Mouse (Mus musculus): Measurements from ENCODE around the gene Gm45234. TPM values are rescaled to one million over a fixed set of nuclear protein-coding genes. Genes with fewer than 3 reads are reported as not detected.

Gene Gm45234
- total RNA-seq, 1 experiment, result 0.13 TPM

- no peak overlapping the region for H3K27ac ChIP-seq (ENCODE audit: insufficient read depth, low read depth, low read length, poor library complexity, severe bottlenecking)
- no peak for TF ChIP-seq HCFC1 (IDR thresholded peaks at IDR 0.05; ENCODE audit: borderline replicate concordance, insufficient read depth, low read length)
- no peak for TF ChIP-seq ZC3H11A (IDR thresholded peaks at IDR 0.05; ENCODE audit: borderline replicate concordance, low read depth, low read length)
- no peak for TF ChIP-seq CHD2 (IDR thresholded peaks at IDR 0.05; ENCODE audit: low read depth, low read length)
- no peak for TF ChIP-seq MAFK (IDR thresholded peaks at IDR 0.05; ENCODE audit: insufficient read depth, low read depth, low read length)
- TF ChIP-seq ZNF384 (IDR thresholded peaks at IDR 0.05; ENCODE audit: low read depth, low read length), result no peak
- H3K4me1 ChIP-seq (ENCODE audit: control insufficient read depth in 2 of 2, insufficient read depth in 2 of 2, low read length in 2 of 2, poor library complexity in 1 of 2), result peaks cover 0 to 19% of the 10 kb centered on the region in 2 experiments; a peak in 2 of 4 replicates
- H3K9me3 ChIP-seq (ENCODE audit: control insufficient read depth, insufficient read depth, low read depth, low read length), result no peaks in the 10 kb centered on the region
- no peak overlapping the region for H3K4me3 ChIP-seq (ENCODE audit: insufficient read depth in 1 of 2, low read depth in 1 of 2, low read length in 2 of 2, poor library complexity in 1 of 2, severe bottlenecking in 1 of 2)
- no peaks in the 10 kb centered on the region; the same call in 1 of the 2 replicates for H3K36me3 ChIP-seq (ENCODE audit: control insufficient read depth, insufficient read depth, low read length, poor library complexity, severe bottlenecking)
- in situ Hi-C loops (cut with MboI; ENCODE audit: low sequenced_read_pairs in 2 of 2, unreplicated experiment in 2 of 2), result no loop called here
- DNase-seq (ENCODE audit: low read depth, low spot score), result no peak
- no peak overlapping the region for H3K9ac ChIP-seq (ENCODE audit: insufficient read depth, low read depth, low read length, poor library complexity, severe bottlenecking)
Observed at GRCm38 (mm10) chr6:124729850-124730705, 25.7 kb downstream of the Gm45234 start.

DNA sequence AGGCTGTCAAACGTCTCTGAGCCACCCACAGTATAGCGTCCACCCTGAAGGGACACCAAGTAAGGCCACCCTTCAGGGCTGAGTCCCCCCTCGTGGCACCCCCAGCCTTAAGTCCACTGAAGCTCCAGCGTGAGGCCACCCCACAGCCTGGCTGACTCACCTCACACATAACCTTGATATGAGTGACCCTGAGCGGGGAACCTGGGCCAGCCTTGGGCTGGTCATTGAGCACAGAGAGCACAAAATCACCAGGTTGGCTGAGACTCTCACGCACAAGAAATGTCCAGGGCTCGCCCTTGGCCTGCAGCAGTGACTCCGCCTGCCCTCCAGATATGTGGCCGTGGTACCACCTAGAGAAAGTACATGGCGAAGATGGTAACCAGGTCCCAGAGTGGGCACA, 27.2 kb downstream of the Gm45234 start:
- no peak for DNase-seq (ENCODE audit: low read depth, low spot score)
- Histone ChIP-seq H3K27ac (ENCODE audit: insufficient read depth, low read depth, low read length, poor library complexity, severe bottlenecking) (no peak overlapping the region), H3K9me3 (ENCODE audit: control insufficient read depth, insufficient read depth, low read depth, low read length) (no peaks in the 10 kb centered on the region), H3K4me3 (ENCODE audit: insufficient read depth in 1 of 2, low read depth in 1 of 2, low read length in 2 of 2, poor library complexity in 1 of 2, severe bottlenecking in 1 of 2) (no peak overlapping the region), H3K4me1 (ENCODE audit: control insufficient read depth in 2 of 2, insufficient read depth in 2 of 2, low read length in 2 of 2, poor library complexity in 1 of 2) (peaks cover 0 to 16% of the 10 kb centered on the region in 2 experiments; a peak in 2 of 4 replicates), H3K36me3 (ENCODE audit: control insufficient read depth, insufficient read depth, low read length, poor library complexity, severe bottlenecking) (no peaks in the 10 kb centered on the region; the same call in 1 of the 2 replicates), H3K9ac (ENCODE audit: insufficient read depth, low read depth, low read length, poor library complexity, severe bottlenecking) (no peak overlapping the region)
- in situ Hi-C loops (cut with MboI; ENCODE audit: low sequenced_read_pairs in 2 of 2, unreplicated experiment in 2 of 2), result no loop called here
- TF ChIP-seq ZC3H11A (IDR thresholded peaks at IDR 0.05; ENCODE audit: borderline replicate concordance, low read depth, low read length) (no peak), ZNF384 (IDR thresholded peaks at IDR 0.05; ENCODE audit: low read depth, low read length) (no peak), MAFK (IDR thresholded peaks at IDR 0.05; ENCODE audit: insufficient read depth, low read depth, low read length) (no peak), CHD2 (IDR thresholded peaks at IDR 0.05; ENCODE audit: low read depth, low read length) (no peak), HCFC1 (IDR thresholded peaks at IDR 0.05; ENCODE audit: borderline replicate concordance, insufficient read depth, low read length) (no peak)

DNA sequence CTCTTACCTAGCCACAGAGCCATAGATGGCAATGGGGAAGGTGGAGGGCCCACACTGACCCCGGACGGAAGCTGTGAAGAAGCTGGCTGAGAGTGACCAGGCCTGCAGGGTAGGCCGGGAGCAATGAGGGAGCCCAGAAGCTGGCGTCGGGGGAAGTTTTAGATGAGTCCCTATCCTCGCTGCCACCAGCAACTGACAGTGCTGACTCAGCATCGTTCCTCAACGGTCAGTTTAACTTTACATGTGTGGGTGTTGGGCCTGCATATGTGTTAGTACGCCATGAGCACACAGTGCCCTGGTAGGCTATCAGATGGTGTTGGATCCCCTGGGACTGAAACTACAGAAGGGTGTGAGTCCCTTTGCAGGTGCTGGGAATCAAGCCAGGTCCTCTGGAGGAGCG, 31.3 kb downstream of the Gm45234 start:
- Histone ChIP-seq H3K4me1 (ENCODE audit: control insufficient read depth in 2 of 2, insufficient read depth in 2 of 2, low read length in 2 of 2, poor library complexity in 1 of 2) (peaks cover 0 to 2% of the 10 kb centered on the region in 2 experiments; a peak in 1 of 4 replicates), H3K4me3 (ENCODE audit: insufficient read depth in 1 of 2, low read depth in 1 of 2, low read length in 2 of 2, poor library complexity in 1 of 2, severe bottlenecking in 1 of 2) (no peak overlapping the region), H3K9me3 (ENCODE audit: control insufficient read depth, insufficient read depth, low read depth, low read length) (no peaks in the 10 kb centered on the region), H3K36me3 (ENCODE audit: control insufficient read depth, insufficient read depth, low read length, poor library complexity, severe bottlenecking) (no peaks in the 10 kb centered on the region; the same call in 1 of the 2 replicates), H3K9ac (ENCODE audit: insufficient read depth, low read depth, low read length, poor library complexity, severe bottlenecking) (no peak overlapping the region), H3K27ac (ENCODE audit: insufficient read depth, low read depth, low read length, poor library complexity, severe bottlenecking) (no peak overlapping the region)
- in situ Hi-C loops (cut with MboI; ENCODE audit: low sequenced_read_pairs in 2 of 2, unreplicated experiment in 2 of 2), result no loop called here
- DNase-seq (ENCODE audit: low read depth, low spot score), result no peak
- TF ChIP-seq CHD2 (IDR thresholded peaks at IDR 0.05; ENCODE audit: low read depth, low read length) (no peak), MAFK (IDR thresholded peaks at IDR 0.05; ENCODE audit: insufficient read depth, low read depth, low read length) (peak; percentile 86)

DNA sequence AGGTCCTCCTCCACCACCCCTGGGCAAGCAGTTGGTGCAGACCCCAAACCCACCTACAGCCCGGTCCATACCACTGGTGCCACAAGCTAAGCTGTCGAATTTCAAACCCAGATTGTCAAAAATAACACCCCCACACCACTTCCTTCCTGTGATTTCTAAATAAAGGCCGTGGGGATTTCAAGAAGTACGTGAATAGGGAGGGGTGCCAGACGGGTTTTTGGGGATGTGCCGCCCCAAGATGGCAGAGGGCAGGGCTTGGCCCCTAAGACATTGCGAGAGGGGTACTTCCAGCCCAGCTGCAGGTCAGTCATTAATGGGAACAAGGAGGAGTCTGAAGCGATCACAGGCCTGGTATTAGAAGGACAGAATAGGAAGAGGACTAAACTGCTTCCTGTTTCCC, 32.3 kb downstream of the Gm45234 start:
- Histone ChIP-seq H3K4me3 (ENCODE audit: insufficient read depth in 1 of 2, low read depth in 1 of 2, low read length in 2 of 2, poor library complexity in 1 of 2, severe bottlenecking in 1 of 2) (no peak overlapping the region), H3K27ac (ENCODE audit: insufficient read depth, low read depth, low read length, poor library complexity, severe bottlenecking) (no peak overlapping the region), H3K36me3 (ENCODE audit: control insufficient read depth, insufficient read depth, low read length, poor library complexity, severe bottlenecking) (no peaks in the 10 kb centered on the region), H3K9ac (ENCODE audit: insufficient read depth, low read depth, low read length, poor library complexity, severe bottlenecking) (no peak overlapping the region), H3K4me1 (ENCODE audit: control insufficient read depth in 2 of 2, insufficient read depth in 2 of 2, low read length in 2 of 2, poor library complexity in 1 of 2) (peaks cover 0 to 8% of the 10 kb centered on the region in 2 experiments; a peak in 2 of 4 replicates), H3K9me3 (ENCODE audit: control insufficient read depth, insufficient read depth, low read depth, low read length) (no peaks in the 10 kb centered on the region)
- no peak for DNase-seq (ENCODE audit: low read depth, low spot score)
- in situ Hi-C loops (cut with MboI; ENCODE audit: low sequenced_read_pairs in 2 of 2, unreplicated experiment in 2 of 2), result no loop called here
- TF ChIP-seq HCFC1 (IDR thresholded peaks at IDR 0.05; ENCODE audit: borderline replicate concordance, insufficient read depth, low read length), result no peak

Data from ES-E14 (cell line).